Mouse (Mus musculus) CD4-positive, CD25-positive, alpha-beta regulatory T cell (primary cell): ENCODE measurements around the gene Mslnl. TPM values are rescaled to one million over a fixed set of nuclear protein-coding genes. Genes with fewer than 3 reads are reported as not detected.

ENCODE experiments used
- polyA plus RNA-seq: library from polyadenylated mRNA; unstranded; fragments of 100-300 nt; shearing (Covaris generic); gene quantifications from one replicate; pipeline ENCODE4 v1.2.1, GENCODE M21; 2017

Gene Mslnl
- polyA plus RNA-seq: 0.07 TPM

DNA sequence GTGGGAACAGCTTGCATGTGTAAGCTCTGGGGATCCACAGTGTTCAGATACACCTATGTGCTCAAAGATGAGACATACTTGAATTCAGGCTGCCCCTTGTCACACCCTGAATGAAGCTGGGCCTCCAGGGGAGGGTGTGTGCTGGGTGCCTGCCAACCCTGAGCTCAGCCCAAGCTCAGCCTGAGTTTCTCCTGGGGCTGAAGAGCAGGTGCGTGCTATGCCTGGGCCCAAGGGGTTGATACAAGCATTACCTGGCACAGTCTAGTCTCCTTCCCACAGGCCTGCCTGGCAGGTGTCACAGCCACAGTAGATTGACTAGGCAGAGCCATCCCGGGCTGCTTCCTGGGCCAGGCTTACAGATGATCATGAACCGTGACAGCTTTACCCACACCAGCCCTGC, at the start of gene Mslnl:
Gene Mslnl, plus strand, starts transcription at position 298 of the 400 bp plus-strand sequence.

DNA sequence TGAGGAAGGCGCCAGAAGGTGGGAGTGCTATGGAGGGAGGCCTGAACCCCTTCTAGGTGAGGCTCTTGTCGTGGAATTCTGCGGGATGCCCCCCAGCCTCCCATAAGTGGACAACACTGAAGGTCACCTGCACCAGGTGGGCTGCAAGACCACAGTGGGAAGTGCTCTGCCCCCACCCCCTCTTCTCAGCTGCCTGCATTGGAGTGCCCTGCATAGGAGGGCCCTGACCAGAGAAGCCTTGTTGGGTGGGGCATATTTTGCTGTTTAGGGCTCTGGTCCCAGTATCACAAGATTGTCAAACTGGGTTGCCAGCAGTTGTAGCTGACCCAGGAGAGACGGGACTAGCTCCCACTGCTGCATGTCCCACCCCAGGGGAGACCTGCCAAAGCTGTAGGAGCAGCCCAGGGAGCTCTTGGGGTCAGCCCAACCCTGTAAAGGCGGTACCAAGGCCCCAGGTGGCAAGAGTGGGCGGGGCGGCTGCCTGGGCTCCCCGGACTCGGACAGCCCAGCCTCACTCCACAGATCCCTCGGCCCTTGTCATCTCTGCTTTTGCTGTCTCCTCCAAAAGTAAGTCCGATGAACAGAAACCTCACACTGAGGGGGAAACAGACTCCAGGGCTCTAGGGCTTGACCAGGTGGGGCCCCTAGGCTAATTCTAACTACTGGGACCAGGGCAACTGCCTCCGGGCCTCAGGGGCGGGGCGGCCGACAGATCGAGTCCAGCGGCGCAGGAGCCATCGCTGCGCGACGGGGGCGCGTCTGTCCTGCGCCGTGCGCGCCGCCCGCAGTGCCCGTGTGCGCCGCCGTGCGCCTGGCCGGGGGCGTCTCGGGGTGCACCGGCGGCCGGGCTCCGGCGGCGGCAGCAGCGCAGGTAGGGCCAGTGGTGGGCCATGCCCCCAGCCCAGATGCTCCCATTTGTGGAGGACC, 18.9 kb upstream of the Mslnl start, which contains the start of gene Gng13:
Gene Gng13, plus strand, starts transcription at position 461 of the 927 bp plus-strand sequence.

DNA sequence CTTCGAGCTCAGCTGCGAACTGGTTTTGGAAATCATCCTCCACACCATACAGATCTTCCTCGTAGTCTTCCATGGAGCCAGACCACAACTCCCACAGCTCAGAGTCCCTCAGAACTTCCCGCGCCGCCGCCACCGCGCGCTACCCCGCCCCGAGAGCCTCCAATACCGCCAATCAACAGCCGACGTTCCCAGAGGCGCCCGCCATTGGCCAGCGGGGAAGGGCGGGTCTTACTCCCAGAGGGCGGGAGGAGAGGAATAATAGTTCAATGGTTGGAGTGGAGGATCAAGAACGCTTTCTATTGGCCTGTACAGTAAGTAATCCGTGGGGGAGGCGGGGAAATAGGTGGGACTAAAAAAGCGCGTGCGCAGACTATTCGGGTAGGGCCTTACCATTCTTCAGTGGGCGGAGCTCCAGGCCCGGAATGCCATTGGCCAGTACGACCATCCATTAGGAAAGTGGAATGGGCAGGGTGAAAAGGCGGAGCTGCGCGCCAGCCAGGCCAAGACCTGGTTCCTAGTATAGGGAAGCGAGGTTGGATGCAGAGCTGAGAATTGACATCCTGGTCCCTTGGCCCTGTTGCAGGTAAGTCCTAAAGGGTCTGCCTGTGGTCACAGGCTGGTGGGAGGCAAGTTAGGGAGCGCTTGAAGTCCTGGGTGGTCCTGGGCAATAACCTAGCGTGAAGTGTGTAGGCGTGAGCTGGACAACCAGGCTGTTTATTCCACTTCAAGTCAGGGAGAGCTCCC, 8.4 kb upstream of the Mslnl start, which contains the start of the genes Chtf18 and Rpusd1:
Gene Chtf18, minus strand, starts transcription at position 155 of the 744 bp plus-strand sequence.
Gene Rpusd1, plus strand, starts transcription at position 406 of the 744 bp plus-strand sequence.

DNA sequence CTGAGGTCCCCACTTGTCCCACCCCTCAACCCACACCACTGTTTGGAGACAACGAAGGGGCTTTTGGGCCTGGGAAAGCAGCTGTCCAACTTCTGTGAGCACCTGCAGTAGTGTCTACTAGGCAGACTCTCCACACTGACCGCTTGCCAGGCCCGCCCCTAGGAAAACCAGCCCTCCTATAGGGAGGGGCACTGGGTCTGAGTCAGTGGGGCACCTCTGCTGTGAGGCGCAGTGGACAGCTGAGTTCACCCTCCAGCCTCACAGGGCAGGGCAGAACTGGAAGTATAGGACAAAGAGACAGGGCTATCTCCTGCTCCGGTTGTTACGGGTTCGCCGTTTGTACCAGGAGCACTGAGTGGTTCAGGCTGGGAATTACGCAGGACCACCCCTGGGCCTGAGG, 18.4 kb downstream of the Mslnl start, which contains the start of gene Msln:
Gene Msln, minus strand, starts transcription at position 138 of the 400 bp plus-strand sequence.

DNA sequence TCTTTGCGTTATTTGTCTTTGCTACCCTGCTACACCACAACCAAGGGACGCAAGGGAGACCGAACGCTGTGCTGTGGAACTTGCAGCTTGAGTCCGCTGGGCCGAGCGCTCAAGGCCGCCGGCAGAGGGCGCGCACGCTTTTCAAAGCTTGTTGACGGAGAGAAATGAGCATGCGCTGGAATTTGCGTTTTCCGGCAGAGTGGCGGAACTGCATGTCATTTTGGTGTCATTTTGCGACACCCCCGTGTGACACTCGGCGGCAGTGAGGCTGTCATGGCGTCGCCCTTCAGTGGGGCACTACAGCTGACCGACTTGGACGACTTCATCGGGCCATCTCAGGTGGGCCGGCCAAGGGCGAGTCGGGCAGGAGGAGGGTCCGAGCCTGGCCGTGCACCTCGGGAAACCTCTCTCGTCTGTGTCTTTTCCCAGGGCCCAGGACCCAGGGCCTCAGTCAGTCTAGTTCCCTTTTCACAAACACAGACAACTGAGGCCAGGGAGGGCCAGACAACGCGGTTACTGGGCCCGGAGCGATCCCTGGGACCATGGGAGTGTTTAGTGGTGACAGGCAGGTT, 37.8 kb downstream of the Mslnl start, which contains the start of gene Narfl:
Gene Narfl, plus strand, starts transcription at position 228 of the 572 bp plus-strand sequence.

DNA sequence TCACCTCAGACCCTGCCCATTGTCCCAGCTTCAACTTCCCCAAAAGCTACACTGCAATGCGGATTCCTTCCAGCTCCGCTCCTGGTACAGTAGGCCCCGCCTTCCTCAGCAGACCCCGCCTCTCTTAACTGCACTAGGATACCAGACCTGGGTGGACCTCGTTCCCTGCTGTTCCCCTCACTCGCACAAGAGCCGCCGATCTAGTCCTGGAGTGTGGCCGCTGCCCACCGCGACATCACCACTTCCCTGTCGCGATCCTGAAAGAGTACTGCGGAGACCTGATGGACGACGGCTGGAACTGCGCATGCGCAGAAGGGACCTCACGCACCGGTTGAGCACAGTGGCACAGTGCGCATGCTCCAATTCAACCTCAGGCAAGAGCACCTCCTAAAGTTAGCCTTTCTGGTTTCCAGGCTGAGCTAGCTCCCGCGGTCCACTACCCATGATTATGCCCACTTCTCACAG, 49.5 kb downstream of the Mslnl start, which contains the start of gene Haghl:
Gene Haghl, minus strand, starts transcription at position 393 of the 465 bp plus-strand sequence.

DNA sequence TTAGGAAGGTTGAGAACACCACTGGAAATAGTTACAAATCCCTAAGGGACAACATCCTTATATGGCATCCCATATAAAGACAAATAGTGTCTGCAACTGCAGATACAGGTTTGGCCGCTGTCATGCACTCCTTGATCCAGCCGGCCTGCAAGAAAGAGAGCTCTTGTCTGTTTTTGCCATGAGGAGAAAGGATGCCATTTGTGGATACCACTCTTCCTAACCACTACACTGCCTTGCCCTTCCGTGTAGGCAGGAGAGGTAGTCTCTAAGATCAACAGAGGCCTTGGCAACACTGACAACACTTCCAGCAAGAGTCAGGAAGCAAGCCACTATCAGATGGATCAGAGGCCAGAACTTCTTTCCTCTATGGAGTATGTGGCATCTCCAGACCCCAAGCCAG, 50.4 kb downstream of the Mslnl start, which contains the start of gene Ccdc78:
Gene Ccdc78, plus strand, starts transcription at position 301 of the 400 bp plus-strand sequence.

DNA sequence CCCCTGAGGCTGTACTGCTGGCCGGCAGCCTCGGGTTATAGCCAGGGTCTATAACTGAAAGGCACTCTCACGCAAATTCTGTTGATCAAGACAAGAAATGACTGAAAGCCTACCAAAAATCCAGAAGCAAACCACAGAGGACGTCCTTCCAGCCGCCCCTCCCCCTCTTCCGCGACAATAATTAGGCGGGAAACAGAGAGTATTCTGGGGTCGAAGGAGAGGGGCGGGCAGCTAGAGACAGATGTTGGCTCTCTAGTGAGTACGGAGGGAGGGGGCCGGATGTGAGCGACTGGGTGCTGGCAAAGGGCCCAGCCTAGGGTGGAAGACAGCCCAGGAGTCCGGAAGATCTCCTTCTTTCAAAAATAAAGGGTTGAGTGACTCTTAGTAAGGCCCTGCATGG, 56.8 kb downstream of the Mslnl start, which contains the start of gene Fam173a:
Gene Fam173a, minus strand, starts transcription at position 287 of the 400 bp plus-strand sequence.

DNA sequence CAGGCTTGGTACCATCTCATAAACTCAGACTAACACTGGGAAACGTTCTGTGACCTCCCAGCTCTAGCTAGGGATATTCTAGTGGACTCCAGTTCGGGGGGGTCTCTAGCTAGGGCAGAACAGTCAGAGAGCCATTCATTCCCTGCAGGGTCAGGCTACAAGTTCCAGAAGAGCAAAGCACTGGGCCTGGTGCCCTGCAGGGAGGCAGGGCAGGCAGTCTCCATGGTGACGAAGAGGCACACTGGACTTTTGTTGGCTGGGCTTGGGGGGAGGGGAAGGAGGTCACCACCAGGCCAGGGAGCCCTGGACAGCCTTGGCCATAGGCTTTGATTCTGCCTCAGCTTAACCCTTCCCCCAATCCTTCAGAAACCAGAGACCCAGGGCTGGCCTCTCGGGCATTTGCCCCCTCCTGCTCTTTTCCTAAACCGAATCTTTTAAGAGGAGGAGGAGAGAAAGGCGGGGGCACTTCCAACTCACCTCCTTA, 59.8 kb downstream of the Mslnl start, which contains the start of gene AC134908.4:
Gene AC134908.4, minus strand, starts transcription at position 51 of the 484 bp plus-strand sequence.

DNA sequence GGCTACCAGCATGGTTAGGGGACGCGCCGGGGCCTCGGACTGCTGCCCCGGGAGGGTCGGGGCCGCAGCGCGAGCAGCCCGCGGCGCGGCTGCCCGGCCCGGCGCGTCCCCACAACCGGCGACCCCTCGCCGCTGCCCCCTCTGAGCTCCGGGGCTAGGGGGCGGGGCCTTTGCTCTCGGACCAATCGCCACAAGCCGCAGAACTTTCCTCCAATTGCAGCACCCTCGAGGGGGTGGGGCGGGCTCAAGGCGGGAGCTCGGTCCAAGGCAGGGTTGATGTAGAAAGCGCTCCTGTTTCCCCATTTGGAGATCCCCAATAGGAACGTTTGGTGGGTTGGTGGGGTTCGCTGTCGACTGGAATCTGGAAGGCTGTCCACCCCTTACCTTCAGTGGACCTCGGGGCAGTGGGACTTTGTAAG, 61.1 kb downstream of the Mslnl start, which contains the start of gene Metrn:
Gene Metrn, minus strand, starts transcription at position 186 of the 419 bp plus-strand sequence.

Other genes with a start within 250 kb of the Mslnl start
- not detected for gene Sstr5, start 238.8 kb upstream of the Mslnl start, polyA plus RNA-seq
- not detected for gene Sox8, start 165.4 kb upstream of the Mslnl start, polyA plus RNA-seq
- 22.4 TPM for gene Lmf1, start 157.0 kb upstream of the Mslnl start, polyA plus RNA-seq
- gene Gng13, start 18.9 kb upstream of the Mslnl start, polyA plus RNA-seq: not detected
- gene Chtf18, start 8.6 kb upstream of the Mslnl start, polyA plus RNA-seq: 6.4 TPM
- 14.6 TPM for gene Rpusd1, start 8.4 kb upstream of the Mslnl start, polyA plus RNA-seq
- not detected for gene Msln, start 18.3 kb downstream of the Mslnl start, polyA plus RNA-seq
- gene Narfl, start 37.7 kb downstream of the Mslnl start, polyA plus RNA-seq: 28.1 TPM
- 51.4 TPM for gene Haghl, start 49.6 kb downstream of the Mslnl start, polyA plus RNA-seq
- gene Ccdc78, start 50.5 kb downstream of the Mslnl start, polyA plus RNA-seq: 0.49 TPM
- 223 TPM for gene Fam173a, start 56.9 kb downstream of the Mslnl start, polyA plus RNA-seq
- 1.6 TPM for gene AC134908.4, start 59.6 kb downstream of the Mslnl start, polyA plus RNA-seq
- 45.7 TPM for gene Metrn, start 61.1 kb downstream of the Mslnl start, polyA plus RNA-seq
- gene Fbxl16, start 73.0 kb downstream of the Mslnl start, polyA plus RNA-seq: 0.13 TPM
- gene Wdr24, start 87.6 kb downstream of the Mslnl start, polyA plus RNA-seq: 44.1 TPM
- gene Jmjd8, start 92.8 kb downstream of the Mslnl start, polyA plus RNA-seq: 36.7 TPM
- 169 TPM for gene Stub1, start 97.4 kb downstream of the Mslnl start, polyA plus RNA-seq
- 2.1 TPM for gene Rhbdl1, start 101.3 kb downstream of the Mslnl start, polyA plus RNA-seq
- 2.6 TPM for gene Gm20683, start 105.7 kb downstream of the Mslnl start, polyA plus RNA-seq
- 41.0 TPM for gene Rhot2, start 108.8 kb downstream of the Mslnl start, polyA plus RNA-seq
- gene Wdr90, start 125.5 kb downstream of the Mslnl start, polyA plus RNA-seq: 8.8 TPM
- gene Mcrip2, start 132.7 kb downstream of the Mslnl start, polyA plus RNA-seq: 5.2 TPM
- gene Mettl26, start 139.0 kb downstream of the Mslnl start, polyA plus RNA-seq: 82.8 TPM
- gene Wfikkn1, start 144.8 kb downstream of the Mslnl start, polyA plus RNA-seq: 1.3 TPM
- 31.6 TPM for gene Rab40c, start 183.7 kb downstream of the Mslnl start, polyA plus RNA-seq
- gene Pigq, start 208.9 kb downstream of the Mslnl start, polyA plus RNA-seq: 55.2 TPM
- gene Nhlrc4, start 208.9 kb downstream of the Mslnl start, polyA plus RNA-seq: not detected
- not detected for gene A930017K11Rik, start 216.5 kb downstream of the Mslnl start, polyA plus RNA-seq
- 30.1 TPM for gene Capn15, start 249.8 kb downstream of the Mslnl start, polyA plus RNA-seq